12 mouse cellular contexts compared by ENCODE assay signal in the genomic region with DNA sequence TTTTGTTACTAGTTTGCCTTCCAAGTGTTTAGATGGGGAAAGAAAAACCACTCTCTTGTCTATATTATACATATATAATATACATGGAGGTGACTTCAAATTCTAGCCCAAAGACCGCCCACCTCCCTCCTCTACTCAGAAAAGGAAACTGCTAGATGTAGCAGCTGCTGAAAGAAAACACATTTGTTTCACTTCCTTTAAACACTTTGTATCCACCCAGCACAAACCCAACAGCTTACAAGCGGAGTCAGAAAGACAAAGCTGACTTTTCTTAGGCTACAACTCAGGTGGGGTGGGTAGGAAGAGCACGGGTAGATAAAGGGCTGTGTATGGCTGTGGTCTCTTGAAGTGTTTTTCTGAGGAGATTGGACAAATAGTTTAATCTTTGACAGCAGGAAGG.
DNase-seq lines count a peak whose midpoint lies in the region; ATAC-seq lines count a peak whose summit lies in the region.
"Had no signal": no experiment of that assay in that cellular context is flagged by ENCODE, and none has a peak within 500 bp of the region (broad histone marks: within the 10 kb centered on the region; RNA-seq: fewer than 3 reads in every experiment).

No protein-coding gene starts in this region.

- H3K36me3 ChIP-seq in kidney, embryonic 15.5 days, result peaks cover 1% of the 10 kb centered on the region; the same call in 1 of the 2 replicates
- peaks cover 6% of the 10 kb centered on the region; the same call in 1 of the 2 replicates for H3K36me3 ChIP-seq in splenic B cell, adult 2 months (ENCODE audit: control insufficient read depth, insufficient read depth, low read length, poor library complexity, severe bottlenecking)
- H3K36me3 ChIP-seq: intestine, embryonic 15.5 days had no signal

- no peak for ATAC-seq in kidney, embryonic 15.5 days (replicated peaks; ENCODE audit: low FRiP score)
- ATAC-seq in activated CD4-positive, CD25-positive, alpha-beta regulatory T cell, adult 4 months, result peak; percentile 74
- ATAC-seq: intestine, embryonic 15.5 days had no signal

- H3K4me1 ChIP-seq in kidney, embryonic 15.5 days, result peaks cover 3% of the 10 kb centered on the region; the same call in 1 of the 2 replicates

- no peak overlapping the region for H3K4me3 ChIP-seq in kidney, embryonic 15.5 days (replicated peaks)
- H3K4me3 ChIP-seq: intestine, embryonic 15.5 days; limb, embryonic 15.5 days had no signal

- no peaks in the 10 kb centered on the region for H3K9me3 ChIP-seq in kidney, embryonic 15.5 days (replicated peaks)
- H3K9me3 ChIP-seq: intestine, embryonic 15.5 days; limb, embryonic 15.5 days had no signal

- no peak overlapping the region for H3K4me2 ChIP-seq in kidney, embryonic 15.5 days
- H3K4me2 ChIP-seq: intestine, embryonic 15.5 days; limb, embryonic 15.5 days had no signal

- H3K27ac ChIP-seq in kidney, embryonic 15.5 days, result 0 out of 2 replicates have a peak overlapping the region, but pooled peaks have one; percentile 15
- H3K27ac ChIP-seq: intestine, embryonic 15.5 days; limb, embryonic 15.5 days had no signal

- WGBS in kidney, embryonic 15.5 days, result 68% methylated on average over 3 of the region's 3 CpGs

- DNase-seq in kidney, postnatal 25 days, result no peak
- peak; percentile 63 for DNase-seq in CD4-positive helper T cell, adult 2 months (ENCODE audit: low read depth, low spot score)
- DNase-seq in splenic B cell, adult 2 months (ENCODE audit: low read depth, low spot score), result peak; percentile 76
- DNase-seq in adrenal gland, postnatal 36 days, result no peak
- no peak for DNase-seq in adrenal gland, postnatal 14 days
- DNase-seq: adrenal gland, postnatal 10 days; cerebellum, adult 9-10 months; midbrain, embryonic 14.5 days had no signal

- no peak overlapping the region for H3K9ac ChIP-seq in kidney, embryonic 15.5 days
- H3K9ac ChIP-seq: intestine, embryonic 15.5 days; limb, embryonic 15.5 days had no signal

- no peaks in the 10 kb centered on the region for H3K27me3 ChIP-seq in kidney, embryonic 15.5 days
- H3K27me3 ChIP-seq in splenic B cell, adult 2 months (ENCODE audit: control insufficient read depth, insufficient read depth, low read length, poor library complexity, severe bottlenecking), result no peaks in the 10 kb centered on the region
- H3K27me3 ChIP-seq: intestine, embryonic 15.5 days; limb, embryonic 15.5 days had no signal

Comparison
In these comparisons a context has a peak if more than half of its experiments do, and no peak if none do; other contexts are left out.
1. DNase-seq: peak in CD4-positive helper T cell, adult 2 months (single experiment) and splenic B cell, adult 2 months (single experiment); none in kidney, postnatal 25 days (0 of 2), adrenal gland, postnatal 36 days (0 of 2) and adrenal gland, postnatal 14 days (single experiment).